Mouse (Mus musculus): ENCODE measurements around the gene Retsat.

The Retsat gene

DNA sequence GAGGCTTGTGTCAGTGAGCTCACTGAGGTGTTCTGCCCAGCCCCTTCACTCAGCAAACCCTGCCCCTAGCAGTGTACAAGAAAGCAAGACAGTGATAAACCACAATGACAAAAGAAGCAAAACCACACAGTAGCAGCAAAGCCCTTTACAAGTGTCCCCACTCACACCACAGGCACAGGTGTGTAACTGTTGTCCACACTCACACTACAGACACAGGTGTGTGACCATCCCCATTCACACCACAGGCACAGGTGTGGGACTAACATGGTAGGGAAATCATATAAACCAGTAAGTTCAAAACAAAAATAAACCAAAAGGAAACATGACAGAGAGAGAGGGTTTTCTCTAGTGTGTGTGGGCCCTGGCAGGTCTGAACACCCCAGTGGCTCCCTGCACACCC is 10.0 kb upstream of the Retsat start:
- DNase-seq (ENCODE audit: low read depth, low spot score): no peak

DNA sequence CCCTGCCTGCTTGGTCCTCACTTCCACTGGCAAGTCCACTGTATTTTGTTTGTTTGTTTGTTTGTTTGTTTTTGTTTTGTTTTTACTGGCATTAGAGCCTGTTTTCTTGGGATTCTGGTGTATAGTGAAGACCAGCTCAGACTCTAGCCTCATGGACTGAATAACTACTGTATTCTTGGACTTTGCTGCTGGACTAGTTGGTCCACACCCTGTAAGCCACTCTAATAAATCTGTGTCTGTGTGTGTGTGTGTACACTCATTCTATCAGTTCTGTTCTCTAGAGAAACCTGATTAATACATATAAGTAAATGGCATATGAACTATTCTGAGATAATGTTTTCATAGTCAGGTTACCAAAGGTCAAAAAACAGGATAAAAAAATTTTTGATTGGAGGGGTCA is 8.2 kb upstream of the Retsat start:
- no peak for DNase-seq (ENCODE audit: low read depth, low spot score)

DNA sequence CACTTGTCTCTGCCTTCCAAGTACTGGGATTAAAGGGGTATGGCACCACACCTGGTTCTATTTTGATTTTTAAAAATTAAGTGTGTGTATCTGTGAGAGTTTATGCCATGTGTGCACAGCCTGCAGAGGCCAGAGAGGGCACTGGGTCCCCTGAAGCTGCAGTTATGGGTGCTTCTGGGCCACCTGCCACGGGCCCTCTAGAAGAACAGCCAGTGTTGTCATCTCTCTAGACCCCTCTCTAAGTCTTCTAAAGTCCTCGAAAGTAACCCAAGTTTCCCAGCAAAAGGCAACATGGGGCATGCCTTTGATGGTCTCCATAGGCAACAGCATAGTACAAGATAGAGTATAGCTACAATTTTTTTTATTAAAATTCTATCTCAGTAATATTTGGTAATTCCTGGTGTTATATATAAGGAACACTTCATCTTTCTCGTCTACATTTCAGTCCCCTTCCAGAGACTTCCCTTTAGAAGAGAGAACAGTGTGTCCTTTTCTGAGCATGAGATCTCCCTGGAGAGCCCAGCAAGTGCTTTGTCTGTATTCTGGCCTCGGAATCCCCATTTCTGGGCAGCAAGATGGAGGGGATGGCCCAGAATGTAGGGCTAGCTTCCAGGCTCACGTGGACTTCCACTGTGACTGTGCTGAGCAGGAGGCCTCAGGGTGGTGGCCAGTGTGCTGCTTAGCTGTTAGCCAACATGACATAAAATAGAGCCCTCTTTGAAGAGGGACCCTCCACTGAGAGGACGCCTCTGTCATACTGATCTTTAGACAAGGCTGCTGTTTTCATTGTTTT is 5.1 kb upstream of the Retsat start:
- DNase-seq (ENCODE audit: low read depth, low spot score): no peak

DNA sequence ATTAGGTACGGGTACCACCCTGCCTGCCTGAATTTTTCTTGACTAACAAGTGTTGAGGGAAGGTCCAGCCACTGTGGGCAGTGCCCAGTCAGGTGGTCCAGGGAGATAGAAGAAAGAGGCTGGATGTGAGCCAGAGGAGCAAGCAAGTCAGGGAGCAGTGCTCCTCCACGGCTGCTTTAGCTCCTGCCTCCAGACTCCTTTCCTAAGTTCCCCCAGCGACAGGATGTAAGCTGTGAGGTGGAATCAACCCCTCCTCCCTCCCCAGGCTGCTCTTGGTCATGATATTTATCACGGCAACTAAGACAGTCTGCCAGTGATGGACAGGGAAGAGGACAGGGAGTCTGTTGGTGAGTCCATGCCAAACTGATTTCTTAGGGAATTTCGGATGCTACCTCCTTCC is 4.4 kb upstream of the Retsat start:
- DNase-seq (ENCODE audit: low read depth, low spot score): no peak

DNA sequence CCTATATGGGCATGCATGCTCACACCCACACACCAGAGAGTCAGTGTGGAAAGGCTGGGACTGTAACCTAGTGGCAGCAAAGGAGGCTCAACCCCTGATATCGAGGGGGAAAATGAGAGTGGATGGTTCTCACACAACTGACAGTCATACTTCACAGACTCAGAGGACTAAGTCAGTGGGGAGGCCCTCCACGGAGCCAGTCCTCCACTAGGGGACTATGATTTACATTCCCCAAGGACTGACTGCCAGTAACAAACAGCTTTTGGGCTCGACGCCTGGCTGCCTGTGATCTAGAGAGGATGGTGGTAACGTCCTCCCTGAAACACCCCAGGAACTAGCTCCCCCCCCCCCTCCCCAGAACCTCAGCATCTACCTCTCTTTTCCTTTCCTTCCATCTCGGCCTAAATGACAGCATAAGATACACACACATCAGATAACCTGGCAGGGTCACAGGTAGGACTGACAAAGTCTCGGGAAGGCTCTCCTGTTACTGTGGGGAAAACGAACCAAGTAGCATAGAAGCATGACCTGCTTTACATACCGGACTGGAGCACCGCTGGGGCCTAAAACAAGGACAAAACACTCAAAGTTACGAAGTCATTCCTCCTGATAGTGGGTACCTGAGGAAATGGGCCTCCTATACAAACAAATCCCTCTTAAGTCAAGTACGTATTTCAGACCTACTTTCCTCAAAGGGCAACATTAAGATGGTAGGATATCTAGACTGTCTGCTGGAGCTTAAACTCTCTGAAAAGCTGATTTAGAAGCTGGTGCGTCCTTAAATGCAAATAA is 996 bp upstream of the Retsat start:
- no peak for DNase-seq (ENCODE audit: low read depth, low spot score)

DNA sequence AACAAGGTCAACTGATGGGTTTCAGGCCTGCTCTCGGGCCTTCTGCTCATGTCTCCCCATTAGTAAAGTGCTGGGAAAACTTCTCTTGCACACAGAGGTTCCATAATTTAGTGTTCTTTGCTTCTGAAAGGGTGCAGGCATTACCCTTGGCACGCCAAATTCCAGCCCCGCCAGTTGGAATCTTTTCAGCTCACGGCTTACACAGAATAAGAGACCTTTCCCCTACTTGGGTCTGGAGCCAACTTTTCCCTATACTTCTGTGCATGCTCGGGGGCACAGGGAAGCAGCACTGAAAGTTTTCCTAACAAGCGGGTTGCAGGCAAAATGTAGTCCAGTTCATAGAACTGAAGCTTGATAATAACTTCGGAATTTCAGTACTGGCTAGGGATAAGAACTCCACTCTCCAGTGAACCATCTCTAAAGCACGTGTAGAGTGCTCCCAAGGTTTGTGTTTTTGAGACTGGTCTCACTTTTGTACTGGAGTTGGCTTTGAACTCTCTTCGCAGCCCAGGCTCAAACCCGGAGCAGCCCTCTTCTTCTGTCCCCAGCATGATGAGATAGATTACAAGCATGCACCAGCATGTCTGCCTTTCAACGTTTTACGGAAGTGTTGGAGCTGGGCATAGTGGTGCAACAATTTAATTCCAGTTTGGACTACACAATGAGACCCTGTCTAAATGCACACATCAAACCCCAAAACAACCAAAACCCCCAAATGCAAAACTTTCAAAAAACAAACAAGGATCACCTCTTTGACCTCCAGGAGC is 699 bp downstream of the Retsat start:
- no peak for DNase-seq (ENCODE audit: low read depth, low spot score)

DNA sequence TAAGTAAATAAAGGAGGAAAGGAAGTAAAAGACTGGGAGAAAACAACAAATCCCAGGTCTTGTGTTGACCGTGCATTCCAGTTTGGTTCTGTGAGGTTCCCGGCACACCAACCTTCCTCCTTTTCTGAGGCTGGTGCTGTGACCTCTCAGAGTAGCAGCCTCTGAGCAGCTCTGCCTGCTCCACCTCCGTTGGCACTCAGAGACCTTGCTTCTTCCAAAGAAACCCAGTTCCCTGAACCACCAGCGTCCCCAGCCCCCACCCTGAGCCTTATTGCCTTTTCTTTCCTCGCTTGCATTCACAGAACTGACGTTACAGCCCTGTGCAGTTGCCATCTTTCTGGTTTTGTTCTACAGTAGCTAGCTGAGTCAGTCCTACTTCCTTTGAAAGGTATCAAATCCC is 1.9 kb downstream of the Retsat start:
- no peak for DNase-seq (ENCODE audit: low read depth, low spot score)

DNA sequence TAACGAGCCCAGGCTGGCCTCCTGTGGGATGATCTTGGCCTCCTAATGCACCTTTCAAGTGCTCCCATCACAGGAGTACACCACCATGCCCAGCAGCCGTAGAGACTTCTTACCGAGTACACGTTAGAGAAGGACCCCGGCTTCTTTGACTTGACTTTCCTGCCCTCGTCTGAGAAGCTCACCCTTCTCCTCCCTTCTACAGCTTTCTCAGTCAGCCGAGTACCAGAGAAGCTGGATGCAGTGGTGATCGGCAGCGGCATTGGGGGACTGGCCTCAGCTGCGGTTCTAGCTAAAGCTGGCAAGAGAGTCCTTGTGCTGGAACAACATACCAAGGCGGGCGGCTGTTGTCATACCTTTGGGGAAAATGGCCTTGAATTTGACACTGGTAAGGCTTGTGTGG is 2.5 kb downstream of the Retsat start:
- no peak for DNase-seq (ENCODE audit: low read depth, low spot score)

DNA sequence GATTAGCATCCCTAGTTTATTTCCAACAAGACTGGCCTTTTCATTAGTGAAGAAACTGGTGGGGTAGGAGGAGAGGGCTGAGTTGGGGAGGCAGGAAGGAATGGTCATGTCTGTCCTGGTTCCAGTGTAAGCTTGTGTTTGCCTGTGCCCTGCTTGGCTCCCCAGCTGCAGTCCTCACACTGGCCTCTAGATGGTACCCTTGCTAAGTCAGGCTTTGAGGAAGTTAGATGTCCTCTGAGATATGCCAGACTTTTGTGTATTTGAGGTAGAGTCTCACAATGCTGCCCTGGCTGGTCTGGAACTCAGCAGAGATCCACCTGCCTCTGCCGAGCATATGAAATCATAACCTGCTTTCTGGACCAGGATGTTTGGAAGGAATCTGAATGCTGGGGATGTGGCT is 3.5 kb downstream of the Retsat start:
- peak; percentile 87 for DNase-seq (ENCODE audit: low read depth, low spot score)

DNA sequence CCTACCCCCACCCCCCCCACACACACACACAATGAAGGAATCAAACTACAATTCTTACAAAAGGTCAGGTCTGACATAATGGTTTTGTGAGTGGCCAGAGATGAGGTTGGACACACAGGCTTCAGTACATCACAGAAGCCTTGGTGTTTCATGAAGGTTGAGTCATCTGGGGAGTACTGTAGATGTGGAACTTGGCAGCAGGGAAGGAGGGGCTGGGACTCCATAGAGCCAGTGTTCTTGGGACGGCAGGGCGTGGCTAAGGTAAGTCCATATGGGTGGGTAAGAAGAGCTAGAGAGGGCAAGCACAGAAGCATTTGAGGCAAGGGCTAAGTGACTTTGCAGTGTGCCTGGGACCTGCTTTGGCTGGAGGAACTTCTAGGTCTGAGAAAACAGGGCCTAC is 5.8 kb downstream of the Retsat start:
- DNase-seq (ENCODE audit: low read depth, low spot score): no peak

DNA sequence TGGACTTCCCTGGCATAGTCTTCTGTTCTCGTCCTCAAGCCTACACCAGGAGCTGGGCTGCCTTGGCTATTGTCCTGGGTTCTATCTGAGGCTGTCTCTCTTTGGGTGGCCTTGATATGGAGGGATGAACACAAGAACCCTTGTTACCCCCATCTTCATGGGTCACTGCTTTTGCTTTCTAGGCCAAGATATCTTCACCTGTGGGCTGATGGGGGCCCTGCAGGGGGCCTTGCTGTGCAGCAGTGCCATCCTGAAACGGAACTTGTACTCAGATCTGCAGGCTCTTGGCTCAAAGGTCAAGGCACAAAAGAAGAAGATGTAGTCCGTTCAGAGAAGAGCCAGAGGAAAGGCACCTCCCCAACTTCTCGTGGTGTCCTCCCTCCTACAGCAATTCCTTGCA is 8.8 kb downstream of the Retsat start:
- DNase-seq (ENCODE audit: low read depth, low spot score): no peak

DNA sequence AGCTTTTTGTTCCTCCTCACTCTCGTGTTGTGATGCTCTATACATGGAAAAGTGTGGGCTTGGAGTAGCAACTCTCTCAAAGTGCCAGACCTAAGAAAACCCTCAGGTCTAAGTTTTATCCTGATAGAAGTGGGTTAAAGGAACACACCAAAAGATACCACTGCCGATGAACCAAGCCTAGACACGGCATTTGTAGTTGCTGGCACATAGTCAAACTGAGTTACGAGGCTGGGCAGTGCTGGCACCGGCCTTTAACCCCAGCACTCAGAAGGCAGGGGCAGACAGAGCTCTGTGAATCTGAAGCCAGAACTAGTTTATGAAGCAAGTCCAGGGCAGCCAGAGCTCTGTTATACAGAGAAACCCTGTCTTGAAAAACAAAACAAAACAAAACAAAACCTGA is 9.4 kb downstream of the Retsat start:
- DNase-seq (ENCODE audit: low read depth, low spot score): no peak

DNA sequence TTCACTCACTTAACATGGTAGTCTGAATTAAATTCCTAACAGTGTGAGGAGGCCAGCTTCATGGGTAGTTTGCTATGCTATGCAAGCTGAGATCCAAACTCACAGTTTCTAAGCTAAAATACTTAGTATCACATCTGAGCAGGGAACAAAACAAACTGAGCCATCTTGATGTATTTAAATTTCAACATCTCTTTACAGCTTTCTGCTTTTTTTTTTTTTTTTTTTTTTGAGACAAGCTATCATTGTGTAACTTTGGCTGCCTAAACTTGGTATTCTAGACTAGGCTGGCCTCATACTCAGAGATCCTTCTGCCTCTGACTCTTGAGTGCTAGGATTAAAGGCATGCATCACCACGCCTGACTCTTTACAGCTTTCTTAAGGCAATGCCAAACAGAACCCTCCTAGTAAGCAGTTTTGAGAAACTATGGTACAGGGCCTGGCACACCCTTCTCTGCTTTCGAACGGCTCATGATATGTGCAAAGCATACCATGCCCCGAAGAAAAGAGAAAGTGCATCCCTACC is 10.4 kb downstream of the Retsat start:
- no peak for DNase-seq (ENCODE audit: low read depth, low spot score)

DNA sequence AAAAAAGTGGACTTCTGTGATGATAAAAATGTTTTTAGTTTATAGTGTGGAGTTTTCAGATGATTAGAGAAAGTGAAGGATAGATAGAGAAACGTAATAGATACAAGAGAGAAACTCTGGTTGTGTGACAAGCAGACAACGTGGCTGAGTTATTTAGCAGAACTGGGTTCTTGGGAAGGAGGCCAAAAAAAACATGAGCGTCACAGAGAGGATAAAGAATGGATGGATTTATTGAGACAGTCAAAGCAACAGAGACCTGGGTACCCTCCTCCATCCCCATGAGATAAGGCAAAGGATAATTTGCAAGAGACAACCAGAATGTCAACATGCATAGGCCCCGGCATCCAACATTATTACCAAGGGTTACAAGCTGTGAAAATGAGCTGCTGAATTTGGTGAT is 12.0 kb downstream of the Retsat start:
- no peak for DNase-seq (ENCODE audit: low read depth, low spot score)

DNA sequence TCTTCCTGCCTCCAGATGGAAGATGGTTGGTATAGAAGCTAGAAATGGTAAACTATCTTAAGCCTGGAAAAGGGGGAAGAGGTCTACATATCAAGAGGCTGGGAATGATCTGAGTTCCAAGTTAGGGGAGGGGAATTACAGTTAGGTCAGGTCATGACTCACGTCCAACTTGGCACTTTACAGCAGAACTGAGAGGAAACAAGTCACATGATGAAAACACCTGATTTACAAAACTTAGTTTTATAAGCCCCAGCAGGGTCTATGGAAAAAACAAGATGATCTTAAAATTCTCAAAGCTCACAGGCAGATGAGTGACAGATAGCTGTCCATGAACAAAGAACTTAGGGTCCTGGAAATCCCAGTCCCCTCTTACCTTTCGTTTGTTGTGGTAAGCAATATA is 16.9 kb downstream of the Retsat start:
- no peak for DNase-seq (ENCODE audit: low read depth, low spot score)

DNA sequence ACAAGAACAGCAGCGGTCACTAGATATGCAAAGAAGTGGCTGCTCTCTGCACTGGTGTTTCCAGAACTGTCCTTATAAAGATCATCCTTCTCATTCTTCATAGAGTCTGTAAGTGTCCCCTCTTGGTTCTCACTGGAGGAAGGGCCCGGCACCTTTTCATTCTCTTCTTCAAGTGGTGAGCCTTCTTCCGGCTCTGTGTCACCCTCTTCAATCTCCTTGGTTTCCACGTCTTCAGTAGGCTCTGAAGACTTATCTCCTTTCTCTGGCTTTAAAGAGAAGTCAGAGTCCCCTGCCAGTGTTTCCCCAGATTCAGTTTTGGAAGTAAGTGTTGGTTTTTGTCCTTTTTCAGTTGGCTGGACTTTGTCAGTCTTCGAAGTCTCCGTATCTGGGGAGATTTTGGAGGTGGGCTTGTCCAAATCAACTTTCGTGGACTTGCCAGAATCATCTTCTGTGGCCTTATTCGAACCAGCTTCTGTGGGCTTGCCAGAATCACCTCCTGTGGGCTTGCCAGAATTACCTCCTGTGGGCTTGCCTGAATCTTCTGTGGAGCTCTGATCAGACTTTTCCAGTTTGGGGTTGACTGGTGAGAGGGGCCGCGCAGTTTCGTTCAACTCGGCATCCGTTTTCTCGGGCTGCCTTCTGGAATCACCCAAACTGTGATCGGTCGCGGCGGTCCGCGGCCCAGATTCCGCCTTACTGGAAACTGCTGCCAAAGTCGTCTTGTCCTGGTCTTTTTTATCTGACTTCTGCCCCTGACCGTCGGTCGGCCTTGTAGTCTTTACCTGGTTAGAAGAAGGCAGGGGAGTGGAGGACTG is 17.5 kb downstream of the Retsat start:
- DNase-seq (ENCODE audit: low read depth, low spot score): no peak

DNA sequence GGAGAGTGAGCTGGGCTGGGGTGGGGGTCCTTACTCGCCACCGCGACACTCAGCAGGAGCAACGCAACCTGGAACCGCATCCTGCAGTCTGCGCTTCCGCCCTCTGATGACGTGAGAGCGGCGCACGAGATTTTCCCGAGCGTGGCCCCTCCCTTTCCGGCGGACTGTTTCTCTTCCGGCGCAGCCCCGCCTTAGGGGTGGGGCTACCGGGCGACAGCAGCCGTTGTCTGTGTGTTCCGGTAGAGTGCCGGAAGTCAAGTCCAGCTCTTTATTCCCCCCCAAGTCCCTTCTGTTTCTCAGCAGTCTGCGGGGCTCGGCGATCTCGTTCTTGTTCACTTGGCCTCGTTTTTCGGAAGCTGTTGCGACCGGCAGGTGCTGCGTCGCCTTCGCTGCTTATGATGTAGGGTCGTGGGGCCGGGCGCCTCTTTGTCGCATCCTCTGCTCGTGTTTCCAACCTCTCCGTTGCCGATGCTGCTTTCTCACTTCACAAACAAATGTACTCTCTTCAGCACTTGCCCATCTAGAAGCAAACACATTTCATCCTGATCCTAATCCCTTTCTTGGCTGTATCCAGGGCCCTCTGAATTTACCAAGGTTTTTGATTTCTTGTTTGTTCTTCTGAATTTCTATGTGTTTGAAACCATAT is 18.5 kb downstream of the Retsat start, which contains the start of gene Tgoln1:
Gene Tgoln1, minus strand, starts transcription at position 358 of the 646 bp plus-strand sequence.
- peak; percentile 98 for DNase-seq (ENCODE audit: low read depth, low spot score)

DNA sequence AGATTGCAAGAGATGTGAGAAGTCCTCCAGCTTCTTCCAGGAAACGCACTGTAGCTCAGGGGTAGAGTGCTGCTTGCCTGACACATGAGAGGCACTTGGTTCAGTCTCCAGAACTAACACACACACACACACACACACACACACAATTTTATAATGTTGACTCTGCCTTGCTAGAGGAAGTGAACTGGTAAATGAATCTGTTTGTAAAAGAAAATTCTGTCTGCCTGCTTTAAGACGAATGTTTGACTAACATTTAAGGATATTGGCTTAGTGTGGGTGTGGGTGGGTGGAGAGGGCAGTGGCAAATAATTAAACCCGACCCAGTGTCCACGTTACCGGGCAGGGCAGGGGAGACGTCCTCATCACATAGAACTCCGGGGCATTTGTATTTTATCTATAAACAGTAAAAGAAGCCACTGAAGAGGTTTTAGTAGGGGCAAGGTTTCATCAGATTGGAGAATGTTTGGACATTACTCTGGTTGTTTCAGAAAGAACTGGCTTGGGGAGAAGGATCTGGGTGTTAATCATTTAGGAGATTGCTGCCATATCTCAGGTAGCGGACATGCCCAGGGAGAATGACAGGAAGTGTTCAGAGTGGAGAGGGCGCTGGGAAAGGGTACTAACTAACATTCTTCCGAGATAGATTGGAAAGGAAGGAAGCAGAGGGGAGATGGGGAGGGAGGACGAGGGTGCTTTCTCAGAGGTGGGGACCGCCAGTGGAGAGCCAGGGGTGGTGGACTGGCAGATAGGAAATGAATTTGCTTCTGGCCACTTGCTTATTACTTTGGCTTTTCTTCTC is 21.7 kb downstream of the Retsat start:
- no peak for DNase-seq (ENCODE audit: low read depth, low spot score)

DNA sequence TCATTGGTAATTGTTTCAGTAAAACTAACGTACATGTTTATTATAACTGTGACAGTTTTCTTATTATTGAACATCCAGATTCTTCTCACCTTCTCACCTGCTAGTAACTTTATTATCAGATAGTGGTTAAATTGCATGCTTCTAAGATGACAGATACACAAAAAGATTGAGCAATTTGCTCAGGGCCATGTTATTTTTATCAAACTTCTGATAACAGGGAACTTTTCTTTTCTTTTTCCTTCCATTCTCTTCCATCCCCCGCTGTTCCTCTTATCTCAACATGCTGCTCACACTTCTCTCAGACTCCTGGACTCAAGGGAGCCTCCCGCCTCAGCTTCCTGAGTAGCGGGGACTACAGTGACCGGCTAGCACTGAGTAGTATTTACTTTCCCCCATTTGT is 22.6 kb downstream of the Retsat start:
- no peak for DNase-seq (ENCODE audit: low read depth, low spot score)

DNA sequence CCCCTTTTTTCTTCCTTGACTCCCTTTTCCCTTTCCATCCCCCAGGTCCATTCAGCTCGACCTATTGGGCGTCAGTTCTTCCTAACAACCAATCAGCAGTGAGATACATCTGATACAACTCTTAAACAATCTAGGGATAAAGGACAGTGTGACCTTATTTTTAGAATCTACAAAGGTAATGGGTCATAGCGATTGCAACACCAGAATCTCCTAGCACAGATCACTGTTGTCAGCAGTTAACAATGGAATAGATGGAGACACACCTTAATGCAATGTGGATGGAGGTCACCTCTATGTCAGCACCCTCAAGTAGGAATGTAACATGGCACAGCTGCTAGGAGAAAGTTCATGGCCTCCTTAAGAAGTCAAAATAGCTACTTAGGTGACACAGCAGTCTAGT is 24.6 kb downstream of the Retsat start:
- peak; percentile 81 for DNase-seq (ENCODE audit: low read depth, low spot score)
